Mouse (Mus musculus) heart, adult 8-10 months (tissue): ENCODE data around the gene Krt87. TPM values are rescaled to one million over a fixed set of nuclear protein-coding genes. Genes with fewer than 3 reads are reported as not detected.

Experiments
- total RNA-seq, 4 experiments: library from RNA; stranded (reverse); gene quantifications; 2 replicates each; pipeline ENCODE4 v1.2.4; 2022

Krt87 gene
- total RNA-seq, 4 experiments from 2014 or later, result not detected

Other genes starting within 250 kb of the Krt87 start
- 10 to 100 TPM in 1 of 4 experiments, 1 to 10 TPM in 3; 7.6 to 10.2 (median 9.5) TPM for gene Grasp, start 214.6 kb downstream of the Krt87 start, total RNA-seq
- gene Nr4a1, start 184.5 kb downstream of the Krt87 start, total RNA-seq, result 10 to 100 TPM in 3 of 4 experiments, 1 to 10 TPM in 1; 7.0 to 23.9 (median 12.6) TPM
- 10 to 100 TPM; 21.1 to 25.4 (median 21.4) TPM for gene Atg101, start 154.5 kb downstream of the Krt87 start, total RNA-seq
- gene 6030408B16Rik, start 145.6 kb downstream of the Krt87 start, total RNA-seq, result 1 to 10 TPM in 3 of 4 experiments, under 1 TPM in 1; 0.54 to 2.1 (median 1.1) TPM
- 1 to 10 TPM; 1.5 to 4.7 (median 2.4) TPM for gene Krt80, start 68.6 kb downstream of the Krt87 start, total RNA-seq
- gene Krt7, start 27.8 kb downstream of the Krt87 start, total RNA-seq, result 1 to 10 TPM; 1.4 to 3.6 (median 2.7) TPM
- not detected for gene Krt88, start 8.9 kb upstream of the Krt87 start, total RNA-seq
- not detected for gene Krt81, start 24.9 kb upstream of the Krt87 start, total RNA-seq
- gene Krt86, start 34.7 kb upstream of the Krt87 start, total RNA-seq, result not detected
- gene Krt83, start 52.7 kb upstream of the Krt87 start, total RNA-seq, result not detected
- not detected for gene Gm49425, start 78.5 kb upstream of the Krt87 start, total RNA-seq
- not detected for gene Krt84, start 94.0 kb upstream of the Krt87 start, total RNA-seq
- not detected for gene Krt82, start 111.9 kb upstream of the Krt87 start, total RNA-seq
- not detected for gene Krt90, start 124.1 kb upstream of the Krt87 start, total RNA-seq
- gene Krt75, start 135.1 kb upstream of the Krt87 start, total RNA-seq, result not detected
- gene Gm5414, start 189.4 kb upstream of the Krt87 start, total RNA-seq, result not detected
- gene Gm5478, start 208.6 kb upstream of the Krt87 start, total RNA-seq, result not detected
- not detected for gene Krt6b, start 241.5 kb upstream of the Krt87 start, total RNA-seq